Mouse (Mus musculus) heart, embryonic 15.5 days (tissue): ENCODE measurements around the gene Scfd1. TPM values are rescaled to one million over a fixed set of nuclear protein-coding genes. Genes with fewer than 3 reads are reported as not detected.

Source experiments
- ATAC-seq: fragments of 200-750 bp; cut with Nextera tagmentation; replicated peaks from 2 replicates; pipeline ENCODE4 v1.8.0; 2017; ENCODE audit warnings: low read depth, moderate TSS enrichment; ENCODE audit not compliant: insufficient number of reproducible peaks, insufficient read depth, low FRiP score
- H3K27ac ChIP-seq: fragments of 300-500 bp; sonication (generic); 2 replicates; pipeline ENCODE4 v1.5.1; 2015; ENCODE audit warnings: mild to moderate bottlenecking, inconsistent platforms
- H3K27me3 ChIP-seq: fragments of 300-500 bp; sonication (generic); 2 replicates; pipeline ENCODE4 v1.6.1; 2015; ENCODE audit warnings: inconsistent platforms
- H3K36me3 ChIP-seq: fragments of 300-500 bp; sonication (generic); 2 replicates; pipeline ENCODE4 v1.6.1; 2015; ENCODE audit warnings: mild to moderate bottlenecking, inconsistent platforms
- H3K4me1 ChIP-seq: fragments of 300-500 bp; sonication (generic); replicated peaks from 2 replicates; pipeline ENCODE4 v1.6.1; 2015; ENCODE audit warnings: inconsistent platforms
- H3K4me2 ChIP-seq: fragments of 300-500 bp; sonication (generic); 2 replicates; pipeline ENCODE4 v1.6.1; 2015; ENCODE audit warnings: inconsistent platforms, mild to moderate bottlenecking, moderate library complexity
- H3K4me3 ChIP-seq: fragments of 300-500 bp; sonication (generic); 2 replicates; pipeline ENCODE4 v1.5.1; 2015; ENCODE audit warnings: mild to moderate bottlenecking, inconsistent platforms
- H3K9ac ChIP-seq: fragments of 300-500 bp; sonication (generic); 2 replicates; pipeline ENCODE4 v1.6.1; 2015; ENCODE audit warnings: mild to moderate bottlenecking, inconsistent platforms
- H3K9me3 ChIP-seq: fragments of 300-500 bp; sonication (generic); replicated peaks from 2 replicates; pipeline ENCODE4 v1.6.1; 2016; ENCODE audit warnings: inconsistent platforms
- WGBS: fragments of 180-500 bp; shearing (Covaris S2); methylation state at CpG from one replicate; pipeline ENCODE4 v1.1.7; 2015; ENCODE audit warnings: mixed read lengths; 5-methylcytosine and 5-hydroxymethylcytosine counted together
- polyA plus RNA-seq: library from polyadenylated mRNA; unstranded; fragments of >200 nt; fragmentation: Nextera tagmentation; extraction: Ambion mirVana; gene quantifications from 2 replicates; pipeline ENCODE4 v1.2.1, GENCODE M21; 2015

Gene Scfd1
- polyA plus RNA-seq, 1 experiment from 2014 or later: 56.9 TPM

DNA sequence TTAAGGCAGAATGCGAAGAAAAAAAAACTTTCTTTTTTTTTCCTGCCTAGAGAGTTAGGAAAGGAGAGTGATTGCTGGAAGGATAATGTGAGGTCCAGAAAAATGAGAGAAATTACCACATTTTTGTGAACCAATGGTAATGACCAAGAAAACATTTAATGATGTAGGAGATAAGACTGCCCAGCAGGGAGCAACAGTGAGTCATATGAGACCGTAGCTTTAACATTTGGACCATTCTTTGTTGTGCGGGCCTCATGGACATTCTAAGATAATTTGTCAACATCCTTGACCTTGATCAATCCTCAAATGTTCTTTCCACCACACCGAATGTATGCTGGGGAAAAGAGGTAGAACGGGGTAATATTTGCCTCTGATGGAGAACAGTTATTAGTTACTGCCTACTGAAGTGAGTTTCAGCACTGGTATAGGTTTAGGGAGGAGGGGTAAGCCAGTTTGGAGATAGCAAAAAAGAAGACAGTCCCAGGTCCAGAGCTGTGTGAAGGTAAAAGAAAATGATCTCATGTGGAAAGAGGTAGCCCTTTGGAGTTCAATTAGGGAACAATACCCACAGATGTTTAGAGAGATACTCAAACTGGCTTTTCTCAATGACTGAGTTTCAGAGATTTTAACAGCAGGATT, 24.9 kb downstream of the Scfd1 start:
- Histone ChIP-seq H3K9me3 (no peaks in the 10 kb centered on the region), H3K4me2 (no peak overlapping the region), H3K27ac (no peak overlapping the region), H3K4me3 (no peak overlapping the region), H3K27me3 (no peaks in the 10 kb centered on the region), H3K4me1 (no peaks in the 10 kb centered on the region), H3K36me3 (peaks cover 55% of the 10 kb centered on the region), H3K9ac (no peak overlapping the region)
- ATAC-seq: no peak
- 70% methylated on average over 5 of the region's 5 CpGs for WGBS

GRCm38 (mm10) chr12:51403987-51404586, 26.8 kb downstream of the Scfd1 start:
- 70% methylated on average over 4 of the region's 4 CpGs for WGBS
- no peaks in the 10 kb centered on the region for H3K4me1 ChIP-seq
- no peak overlapping the region for H3K9ac ChIP-seq
- no peaks in the 10 kb centered on the region for H3K9me3 ChIP-seq
- ATAC-seq: no peak
- no peak overlapping the region for H3K4me3 ChIP-seq
- H3K27me3 ChIP-seq: no peaks in the 10 kb centered on the region
- no peak overlapping the region for H3K4me2 ChIP-seq
- H3K36me3 ChIP-seq: peaks cover 43% of the 10 kb centered on the region
- H3K27ac ChIP-seq: no peak overlapping the region

DNA sequence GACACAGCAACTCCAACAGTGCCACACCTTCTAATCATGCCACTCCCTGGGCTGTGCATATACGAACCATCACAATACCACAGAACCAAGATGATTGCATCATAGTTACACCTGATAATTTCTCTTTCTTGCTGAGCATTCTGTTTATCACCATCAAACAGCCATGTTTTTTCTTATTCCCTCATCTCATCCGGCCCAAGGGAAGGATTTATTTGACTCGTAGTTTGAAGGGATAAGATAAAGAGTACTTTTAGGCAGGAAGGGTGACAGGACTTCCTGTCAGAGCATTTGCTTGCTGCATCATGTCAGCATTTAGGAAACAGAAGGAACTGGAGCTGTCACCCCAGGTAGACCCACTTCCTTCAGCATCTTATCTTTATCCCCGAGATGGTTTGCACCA, 34.1 kb downstream of the Scfd1 start:
- H3K27ac ChIP-seq: no peak overlapping the region
- H3K27me3 ChIP-seq: no peaks in the 10 kb centered on the region
- no peak overlapping the region for H3K4me3 ChIP-seq
- no peaks in the 10 kb centered on the region for H3K9me3 ChIP-seq
- no peak overlapping the region for H3K4me2 ChIP-seq
- peaks cover 41% of the 10 kb centered on the region for H3K36me3 ChIP-seq
- ATAC-seq: no peak
- no peaks in the 10 kb centered on the region for H3K4me1 ChIP-seq
- WGBS: 50% methylated on average over 4 of the region's 4 CpGs
- no peak overlapping the region for H3K9ac ChIP-seq

GRCm38 (mm10) chr12:51437541-51437940, 60.2 kb downstream of the Scfd1 start:
- Histone ChIP-seq H3K4me3 (no peak overlapping the region), H3K36me3 (peaks cover 52% of the 10 kb centered on the region), H3K27me3 (no peaks in the 10 kb centered on the region), H3K4me2 (no peak overlapping the region), H3K9me3 (no peaks in the 10 kb centered on the region), H3K27ac (no peak overlapping the region), H3K9ac (no peak overlapping the region), H3K4me1 (no peaks in the 10 kb centered on the region)
- ATAC-seq: no peak
- WGBS: 89% methylated on average over 2 of the region's 2 CpGs

- Histone ChIP-seq H3K4me3 (no peak overlapping the region), H3K9ac (no peak overlapping the region), H3K36me3 (peaks cover 48% of the 10 kb centered on the region), H3K9me3 (no peaks in the 10 kb centered on the region), H3K27me3 (no peaks in the 10 kb centered on the region), H3K4me1 (no peaks in the 10 kb centered on the region), H3K27ac (no peak overlapping the region), H3K4me2 (no peak overlapping the region)
- 73% methylated on average over 2 of the region's 2 CpGs for WGBS
- ATAC-seq: no peak
Measured at GRCm38 (mm10) chr12:51438311-51438710, 61.0 kb downstream of the Scfd1 start.

- WGBS: 81% methylated on average over 2 of the region's 2 CpGs
- no peaks in the 10 kb centered on the region for H3K9me3 ChIP-seq
Measured at GRCm38 (mm10) chr12:51449303-51449702, 72.0 kb downstream of the Scfd1 start.

GRCm38 (mm10) chr12:51470881-51471280, 93.6 kb downstream of the Scfd1 start:
- no peak overlapping the region for H3K4me3 ChIP-seq
- H3K36me3 ChIP-seq: no peaks in the 10 kb centered on the region
- no peak for ATAC-seq
- H3K27me3 ChIP-seq: no peaks in the 10 kb centered on the region
- no peaks in the 10 kb centered on the region for H3K9me3 ChIP-seq
- no peak overlapping the region for H3K4me2 ChIP-seq
- 83% methylated on average over 4 of the region's 4 CpGs for WGBS
- no peaks in the 10 kb centered on the region for H3K4me1 ChIP-seq
- H3K27ac ChIP-seq: no peak overlapping the region
- no peak overlapping the region for H3K9ac ChIP-seq

More at GRCm38 (mm10) chr12:51449303-51449702, 72.0 kb downstream of the Scfd1 start:
- Histone ChIP-seq H3K4me2 (no peak overlapping the region), H3K4me1 (no peaks in the 10 kb centered on the region), H3K36me3 (peaks cover 50% of the 10 kb centered on the region), H3K9ac (no peak overlapping the region), H3K27ac (no peak overlapping the region), H3K27me3 (no peaks in the 10 kb centered on the region), H3K4me3 (no peak overlapping the region)
- no peak for ATAC-seq

GRCm38 (mm10) chr12:51481246-51481645, 103.9 kb downstream of the Scfd1 start:
- H3K9ac ChIP-seq: no peak overlapping the region
- H3K36me3 ChIP-seq: no peaks in the 10 kb centered on the region
- no peak overlapping the region for H3K4me3 ChIP-seq
- no peak for ATAC-seq
- WGBS: 87% methylated on average over 2 of the region's 2 CpGs
- no peak overlapping the region for H3K27ac ChIP-seq
- no peaks in the 10 kb centered on the region for H3K9me3 ChIP-seq
- no peaks in the 10 kb centered on the region for H3K27me3 ChIP-seq
- H3K4me1 ChIP-seq: no peaks in the 10 kb centered on the region
- H3K4me2 ChIP-seq: no peak overlapping the region

GRCm38 (mm10) chr12:51492040-51492439, 114.7 kb downstream of the Scfd1 start:
- Histone ChIP-seq H3K4me2 (no peak overlapping the region), H3K4me1 (no peaks in the 10 kb centered on the region), H3K36me3 (no peaks in the 10 kb centered on the region), H3K9me3 (no peaks in the 10 kb centered on the region), H3K9ac (no peak overlapping the region), H3K27ac (no peak overlapping the region), H3K27me3 (no peaks in the 10 kb centered on the region), H3K4me3 (no peak overlapping the region)
- WGBS: 76% methylated on average over 7 of the region's 7 CpGs
- ATAC-seq: no peak

- 78% methylated on average over 11 of the region's 11 CpGs for WGBS
- no peaks in the 10 kb centered on the region for H3K27me3 ChIP-seq
- no peaks in the 10 kb centered on the region for H3K36me3 ChIP-seq
- H3K4me3 ChIP-seq: no peak overlapping the region
- H3K4me2 ChIP-seq: no peak overlapping the region
- H3K4me1 ChIP-seq: no peaks in the 10 kb centered on the region
- no peaks in the 10 kb centered on the region for H3K9me3 ChIP-seq
- no peak for ATAC-seq
- no peak overlapping the region for H3K9ac ChIP-seq
- no peak overlapping the region for H3K27ac ChIP-seq
Measured at GRCm38 (mm10) chr12:51493476-51493875, 116.2 kb downstream of the Scfd1 start.

DNA sequence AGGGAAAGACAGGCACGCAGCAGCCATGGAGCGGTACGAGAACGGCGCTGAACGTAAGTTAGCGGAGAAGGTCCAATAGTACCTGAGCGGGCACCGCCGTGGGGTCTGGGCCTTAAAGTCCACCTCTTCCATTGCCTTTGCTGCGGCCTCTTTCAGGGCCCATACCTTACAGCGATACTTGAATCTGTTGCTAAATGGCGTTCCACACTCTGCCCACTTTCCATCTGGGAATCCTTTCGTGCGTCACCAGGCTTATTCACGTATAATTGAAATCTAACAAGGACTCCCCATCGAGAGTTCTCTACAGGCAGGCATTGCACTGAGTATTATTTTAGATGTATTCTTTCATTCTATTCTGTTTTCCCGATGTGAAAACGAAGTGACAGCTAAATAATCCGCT, 117.3 kb downstream of the Scfd1 start:
- no peaks in the 10 kb centered on the region for H3K4me1 ChIP-seq
- no peaks in the 10 kb centered on the region for H3K9me3 ChIP-seq
- H3K4me3 ChIP-seq: no peak overlapping the region
- WGBS: 90% methylated on average over 20 of the region's 20 CpGs
- H3K9ac ChIP-seq: no peak overlapping the region
- H3K27me3 ChIP-seq: no peaks in the 10 kb centered on the region
- ATAC-seq: no peak
- H3K27ac ChIP-seq: no peak overlapping the region
- H3K36me3 ChIP-seq: no peaks in the 10 kb centered on the region
- H3K4me2 ChIP-seq: no peak overlapping the region
